Mouse (Mus musculus): Measurements from ENCODE around the gene Cd59b.

GRCm38 (mm10) chr2:104114898-104115297 lies 45.2 kb downstream of the Cd59b start:
- TF ChIP-seq CTCF (IDR thresholded peaks at IDR 0.05; ENCODE audit: insufficient read depth, low read length) (no peak), POLR2A (IDR thresholded peaks at IDR 0.05; ENCODE audit: borderline replicate concordance, extremely low read depth, low read depth, low read length) (no peak)

All from lung, adult 2 months (tissue).